ENCODE assay signal across 10 mouse cellular contexts in the genomic region with DNA sequence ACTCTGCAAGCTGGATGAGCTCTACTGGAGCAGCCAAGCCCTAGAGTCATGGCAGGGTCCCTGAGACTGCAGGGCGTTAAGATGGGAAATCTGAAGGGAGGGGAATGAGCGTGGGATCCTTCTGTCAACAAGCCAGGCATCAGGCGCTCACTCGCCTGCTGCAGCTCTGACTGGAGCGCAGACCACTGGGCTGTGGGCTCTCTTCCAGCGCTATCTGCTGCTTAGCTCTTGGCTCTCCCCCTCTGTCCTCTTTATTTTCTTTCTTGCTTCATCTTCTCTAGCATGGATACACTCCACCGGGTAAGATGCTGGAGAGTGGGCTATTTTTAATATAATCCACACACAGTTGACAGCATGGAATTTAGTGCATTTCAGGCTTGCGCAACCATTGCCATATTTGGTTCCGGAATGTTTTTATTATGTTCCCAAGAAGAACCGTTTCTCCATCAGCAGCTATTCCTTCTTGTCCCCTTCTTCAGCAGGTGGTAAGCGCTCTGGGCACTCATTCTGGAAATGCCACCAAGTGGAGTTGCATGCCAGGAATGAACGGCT. TPM values are rescaled to one million over a fixed set of nuclear protein-coding genes. Genes with fewer than 3 reads are reported as not detected.
DNase-seq lines count a peak whose midpoint lies in the region; ATAC-seq lines count a peak whose summit lies in the region.
"Had no signal": no experiment of that assay in that cellular context is flagged by ENCODE, and none has a peak within 500 bp of the region (broad histone marks: within the 10 kb centered on the region; RNA-seq: fewer than 3 reads in every experiment).

No protein-coding gene starts in this region.

- no peaks in the 10 kb centered on the region for H3K36me3 ChIP-seq in forebrain, embryonic 13.5 days (ENCODE audit: poor library complexity, severe bottlenecking)
- no peaks in the 10 kb centered on the region for H3K36me3 ChIP-seq in forebrain, embryonic 10.5 days (replicated peaks)
- H3K36me3 ChIP-seq: limb, embryonic 12.5 days had no signal

- no peak overlapping the region for H3K4me3 ChIP-seq in forebrain, embryonic 13.5 days
- no peak overlapping the region for H3K4me3 ChIP-seq in forebrain, embryonic 10.5 days
- H3K4me3 ChIP-seq: limb, embryonic 12.5 days had no signal

- H3K27me3 ChIP-seq in forebrain, embryonic 13.5 days, result peaks cover 3% of the 10 kb centered on the region; the same call in 1 of the 2 replicates
- peaks cover 32% of the 10 kb centered on the region for H3K27me3 ChIP-seq in forebrain, embryonic 10.5 days (ENCODE audit: poor library complexity, severe bottlenecking)

- ATAC-seq in forebrain, embryonic 13.5 days, result no peak

- no peak overlapping the region for H3K4me2 ChIP-seq in forebrain, embryonic 13.5 days
- H3K4me2 ChIP-seq: limb, embryonic 12.5 days had no signal

- 71% methylated on average over 12 of the region's 12 CpGs for WGBS in forebrain, embryonic 13.5 days
- WGBS in forebrain, embryonic 10.5 days, result 76% methylated on average over 12 of the region's 12 CpGs

- H3K27ac ChIP-seq in forebrain, embryonic 13.5 days, result peak overlapping the region; percentile 19; the same call in 1 of the 2 replicates
- no peak overlapping the region for H3K27ac ChIP-seq in forebrain, embryonic 10.5 days
- H3K27ac ChIP-seq: limb, embryonic 12.5 days had no signal

- H3K4me1 ChIP-seq in forebrain, embryonic 13.5 days, result peaks cover 14% of the 10 kb centered on the region
- H3K4me1 ChIP-seq in forebrain, embryonic 10.5 days, result peaks cover 31% of the 10 kb centered on the region

- no peak overlapping the region for H3K9ac ChIP-seq in forebrain, embryonic 13.5 days
- H3K9ac ChIP-seq: limb, embryonic 12.5 days had no signal

- H3K9me3 ChIP-seq in forebrain, embryonic 13.5 days (replicated peaks), result no peaks in the 10 kb centered on the region
- no peaks in the 10 kb centered on the region for H3K9me3 ChIP-seq in forebrain, embryonic 10.5 days
- H3K9me3 ChIP-seq: limb, embryonic 12.5 days had no signal

- no peak for DNase-seq in forebrain, embryonic 10.5 days (ENCODE audit: extremely low spot score, low spot score)
- peak; percentile 40 for DNase-seq in ovary, postnatal 36 days (ENCODE audit: low spot score)
- DNase-seq in ovary, postnatal 14 days (ENCODE audit: low spot score), result no peak
- DNase-seq in kidney, postnatal 25 days, result peak; percentile 30 to 51
- peak; percentile 80 for DNase-seq in telencephalon, adult 2 months (ENCODE audit: low read depth, low spot score)
- DNase-seq in thymus, adult 18-20 months, result no peak
- no peak for DNase-seq in cerebellum, postnatal 36 days
- DNase-seq: cerebellum, adult 11-12 months had no signal

RNA-seq across cellular contexts. Expression of a gene that starts 31.7 kb away (rescaled TPM):
- 6.7 and 9.0 TPM in 2 replicates for polyA plus RNA-seq in forebrain, embryonic 13.5 days (2015; fragmentation: Nextera tagmentation; extraction: Ambion mirVana)
- polyA plus RNA-seq in forebrain, embryonic 10.5 days (2016; fragmentation: Nextera tagmentation; extraction: Ambion mirVana), result 14.2 and 14.4 TPM in 2 replicates

RNA-seq across cellular contexts. Expression of a gene that starts 58.2 kb away (rescaled TPM):
- polyA plus RNA-seq in forebrain, embryonic 13.5 days (2015; fragmentation: Nextera tagmentation; extraction: Ambion mirVana), result 28.2 and 29.4 TPM in 2 replicates
- polyA plus RNA-seq in forebrain, embryonic 10.5 days (2016; fragmentation: Nextera tagmentation; extraction: Ambion mirVana), result 25.5 and 27.3 TPM in 2 replicates

Comparison
In these comparisons a context has a peak if more than half of its experiments do, and no peak if none do; other contexts are left out.
1. DNase-seq: peak in ovary, postnatal 36 days (single experiment), kidney, postnatal 25 days (2 of 2) and telencephalon, adult 2 months (single experiment); none in forebrain, embryonic 10.5 days (single experiment), ovary, postnatal 14 days (single experiment), thymus, adult 18-20 months (0 of 2) and cerebellum, postnatal 36 days (0 of 2).